Mouse (Mus musculus) forebrain, postnatal 0 days (tissue): ENCODE data around the gene Ptprn2. TPM values are rescaled to one million over a fixed set of nuclear protein-coding genes. Genes with fewer than 3 reads are reported as not detected.

Source experiments
- ATAC-seq: fragments of 200-750 bp; cut with Nextera tagmentation; 2 replicates; pipeline ENCODE4 v1.8.0; 2017; ENCODE audit warnings: mild to moderate bottlenecking, moderate library complexity
- DNase-seq: peaks from one replicate; pipeline ENCODE4 v3.0.0-alpha.2; 2015
- H3K27ac ChIP-seq: fragments of 300-500 bp; sonication (generic); 2 replicates; pipeline ENCODE4 v1.5.1; 2014; ENCODE audit warnings: low read depth, mild to moderate bottlenecking, antibody characterized with exemption, low read length, moderate library complexity, mixed read lengths
- H3K27me3 ChIP-seq: fragments of 300-500 bp; sonication (generic); 2 replicates; pipeline ENCODE4 v1.6.1; 2014; ENCODE audit warnings: mild to moderate bottlenecking, low read length, mixed read lengths; ENCODE audit not compliant: insufficient read depth
- H3K36me3 ChIP-seq: fragments of 300-500 bp; sonication (generic); 2 replicates; pipeline ENCODE4 v1.6.1; 2014; ENCODE audit warnings: mild to moderate bottlenecking, moderate library complexity; ENCODE audit not compliant: insufficient read depth
- H3K4me1 ChIP-seq: fragments of 300-500 bp; sonication (generic); 2 replicates; pipeline ENCODE4 v1.6.1; 2014; ENCODE audit warnings: antibody characterized with exemption; ENCODE audit not compliant: insufficient read depth
- H3K4me2 ChIP-seq: fragments of 300-500 bp; sonication (generic); 2 replicates; pipeline ENCODE4 v1.6.1; 2014; ENCODE audit warnings: low read depth, mild to moderate bottlenecking, moderate library complexity
- H3K4me3 ChIP-seq: fragments of 300-500 bp; sonication (generic); 2 replicates; pipeline ENCODE4 v1.5.1; 2014; ENCODE audit warnings: low read depth, low read length, mixed read lengths
- H3K9ac ChIP-seq: fragments of 300-500 bp; sonication (generic); 2 replicates; pipeline ENCODE4 v1.6.1; 2014; ENCODE audit warnings: mild to moderate bottlenecking
- H3K9me3 ChIP-seq: fragments of 300-500 bp; sonication (generic); 2 replicates; pipeline ENCODE4 v1.6.1; 2016; ENCODE audit warnings: low read length
- CTCF ChIP-seq: sonication (generic); IDR thresholded peaks from 2 replicates; pipeline ENCODE4 v1.5.1; 2016; ENCODE audit warnings: antibody characterized with exemption, control low read depth, low read depth
- WGBS: fragments of 180-500 bp; shearing (Covaris S2); extraction: QIAGEN DNeasy Blood & Tissue Kit; methylation state at CpG from one replicate; pipeline ENCODE4 v1.1.7; 2014; 5-methylcytosine and 5-hydroxymethylcytosine counted together
- polyA plus RNA-seq: library from polyadenylated mRNA; unstranded; fragments of >200 nt; fragmentation: Nextera tagmentation; extraction: Ambion mirVana; gene quantifications from 2 replicates; pipeline ENCODE4 v1.2.1, GENCODE M21; 2015
- total RNA-seq: library from RNA; depleted of rRNA; stranded (reverse); fragments of >200 nt; gene quantifications from 2 replicates; pipeline ENCODE4 v1.2.3, GENCODE M21; 2014

Gene Ptprn2
- total and polyA plus RNA-seq, 2 experiments from 2014 or later, result 15.9 to 91.1 TPM

- Histone ChIP-seq H3K9ac (no peak overlapping the region), H3K4me2 (no peak overlapping the region), H3K9me3 (no peaks in the 10 kb centered on the region), H3K4me1 (peaks cover 14% of the 10 kb centered on the region; the same call in 1 of the 2 replicates), H3K27ac (no peak overlapping the region), H3K4me3 (no peak overlapping the region), H3K36me3 (no peaks in the 10 kb centered on the region), H3K27me3 (peaks cover 3% of the 10 kb centered on the region; the same call in 1 of the 2 replicates)
- 27% methylated on average over 10 of the region's 10 CpGs for whole genome bisulfite sequencing
- TF ChIP-seq CTCF, result no peak
- ATAC-seq, result no peak
- DNase-seq, result no peak
Observed at GRCm38 (mm10) chr12:117049829-117050228, 564.3 kb downstream of the Ptprn2 start.

- ATAC-seq, result no peak; the same call in 1 of the 2 replicates
- H3K27ac ChIP-seq, result peak overlapping the region; percentile 29; the same call in 1 of the 2 replicates
- peaks cover 12% of the 10 kb centered on the region; the same call in 1 of the 2 replicates for H3K4me1 ChIP-seq
- H3K9me3 ChIP-seq, result no peaks in the 10 kb centered on the region
- H3K4me3 ChIP-seq, result no peak overlapping the region
- 0 out of 2 replicates have a peak overlapping the region, but pooled peaks have one; percentile 6 for H3K9ac ChIP-seq
- WGBS, result 36% methylated on average over 9 of the region's 9 CpGs
- peaks cover 3% of the 10 kb centered on the region; the same call in 1 of the 2 replicates for H3K27me3 ChIP-seq
- no peak for DNase-seq
- no peaks in the 10 kb centered on the region for H3K36me3 ChIP-seq
- H3K4me2 ChIP-seq, result peak overlapping the region; percentile 44
- TF ChIP-seq CTCF, result no peak
Observed at GRCm38 (mm10) chr12:117053223-117053850, 567.8 kb downstream of the Ptprn2 start.

GRCm38 (mm10) chr12:117053851-117054769 is 568.6 kb downstream of the Ptprn2 start:
- Histone ChIP-seq H3K4me3 (peak overlapping the region; percentile 7; the same call in 1 of the 2 replicates), H3K4me1 (peaks cover 12% of the 10 kb centered on the region; the same call in 1 of the 2 replicates), H3K27ac (peak overlapping the region; percentile 29; the same call in 1 of the 2 replicates), H3K9ac (peak overlapping the region; percentile 28; the same call in 1 of the 2 replicates), H3K27me3 (peaks cover 3% of the 10 kb centered on the region; the same call in 1 of the 2 replicates), H3K9me3 (no peaks in the 10 kb centered on the region), H3K4me2 (peak overlapping the region; percentile 44), H3K36me3 (no peaks in the 10 kb centered on the region)
- WGBS, result 5% methylated on average over 21 of the region's 21 CpGs
- peak; percentile 71 for ATAC-seq
- peak; percentile 46 for DNase-seq
- TF ChIP-seq CTCF, result no peak

- no peak for TF ChIP-seq CTCF
- Histone ChIP-seq H3K9me3 (no peaks in the 10 kb centered on the region), H3K9ac (no peak overlapping the region), H3K27me3 (peaks cover 3% of the 10 kb centered on the region; the same call in 1 of the 2 replicates), H3K4me2 (no peak overlapping the region), H3K4me3 (no peak overlapping the region), H3K36me3 (no peaks in the 10 kb centered on the region), H3K27ac (no peak overlapping the region), H3K4me1 (peaks cover 12% of the 10 kb centered on the region; the same call in 1 of the 2 replicates)
- WGBS, result 44% methylated on average over 10 of the region's 10 CpGs
- DNase-seq (peak; percentile 7), ATAC-seq (no peak)
Observed at GRCm38 (mm10) chr12:117054925-117055570, 569.5 kb downstream of the Ptprn2 start.

GRCm38 (mm10) chr12:117058184-117058958 is 572.9 kb downstream of the Ptprn2 start:
- H3K4me2 ChIP-seq, result no peak overlapping the region
- WGBS, result 90% methylated on average over 6 of the region's 6 CpGs
- DNase-seq (no peak), ATAC-seq (no peak)
- no peak overlapping the region for H3K27ac ChIP-seq
- H3K36me3 ChIP-seq, result no peaks in the 10 kb centered on the region
- peaks cover 11% of the 10 kb centered on the region; the same call in 1 of the 2 replicates for H3K4me1 ChIP-seq
- H3K9ac ChIP-seq, result no peak overlapping the region
- no peak overlapping the region for H3K4me3 ChIP-seq
- H3K9me3 ChIP-seq, result no peaks in the 10 kb centered on the region
- TF ChIP-seq CTCF, result no peak
- no peaks in the 10 kb centered on the region for H3K27me3 ChIP-seq

- no peak overlapping the region for H3K4me2 ChIP-seq
- ATAC-seq (no peak), DNase-seq (no peak)
- no peaks in the 10 kb centered on the region for H3K36me3 ChIP-seq
- H3K27ac ChIP-seq, result no peak overlapping the region
- TF ChIP-seq CTCF, result no peak
- H3K9me3 ChIP-seq, result no peaks in the 10 kb centered on the region
- no peak overlapping the region for H3K4me3 ChIP-seq
- H3K4me1 ChIP-seq, result peaks cover 5% of the 10 kb centered on the region; the same call in 1 of the 2 replicates
- whole genome bisulfite sequencing, result 86% methylated on average over 7 of the region's 7 CpGs
- H3K9ac ChIP-seq, result no peak overlapping the region
- H3K27me3 ChIP-seq, result no peaks in the 10 kb centered on the region
Observed at GRCm38 (mm10) chr12:117058975-117059374, 573.5 kb downstream of the Ptprn2 start.
